7 mouse cellular contexts compared by ENCODE assay signal in the genomic region with DNA sequence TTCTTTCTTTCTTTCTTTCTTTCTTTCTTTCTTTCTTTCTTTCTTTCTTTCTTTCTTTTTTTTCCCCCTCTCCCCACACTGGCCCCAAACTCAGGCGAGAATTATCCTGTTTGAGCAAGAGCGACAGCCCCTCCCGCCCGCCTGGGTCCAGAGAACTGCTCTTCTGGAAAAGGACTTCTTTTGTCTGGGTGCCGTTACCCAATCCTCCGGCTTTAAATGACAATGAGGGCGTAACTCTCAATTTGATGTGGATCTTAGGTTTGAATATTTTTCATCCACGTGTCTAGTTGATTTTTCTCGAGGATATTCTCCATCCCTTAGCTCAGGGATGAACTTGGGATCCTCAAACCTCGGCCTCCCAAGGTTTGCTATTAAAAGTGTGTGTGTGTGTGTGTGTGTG.
DNase-seq lines count a peak whose midpoint lies in the region; ATAC-seq lines count a peak whose summit lies in the region.

No protein-coding gene starts in this region.

- ATAC-seq in lung, embryonic 15.5 days (ENCODE audit: borderline replicate concordance, extremely low read depth, low FRiP score, low TSS enrichment), result no peak
- peak; percentile 40 for ATAC-seq in forebrain, embryonic 11.5 days (replicated peaks; ENCODE audit: low FRiP score)
- no peak for ATAC-seq in limb, embryonic 11.5 days (ENCODE audit: insufficient number of reproducible peaks, low FRiP score, low TSS enrichment, low read depth)
- no peak for ATAC-seq in stomach, embryonic 14.5 days (ENCODE audit: insufficient number of reproducible peaks, insufficient read depth, low FRiP score, low read depth)

- H3K27me3 ChIP-seq in lung, embryonic 15.5 days, result no peaks in the 10 kb centered on the region; the same call in 1 of the 2 replicates
- no peaks in the 10 kb centered on the region for H3K27me3 ChIP-seq in forebrain, embryonic 11.5 days (ENCODE audit: control insufficient read depth, insufficient read depth, low read length)
- H3K27me3 ChIP-seq in limb, embryonic 11.5 days (ENCODE audit: control insufficient read depth, insufficient read depth, low read length), result no peaks in the 10 kb centered on the region
- H3K27me3 ChIP-seq in stomach, embryonic 14.5 days (ENCODE audit: control insufficient read depth, insufficient read depth, low read length), result no peaks in the 10 kb centered on the region

- no peaks in the 10 kb centered on the region for H3K4me1 ChIP-seq in lung, embryonic 15.5 days
- H3K4me1 ChIP-seq in forebrain, embryonic 11.5 days (replicated peaks; ENCODE audit: control insufficient read depth, insufficient read depth, low read length), result no peaks in the 10 kb centered on the region
- H3K4me1 ChIP-seq in limb, embryonic 11.5 days (ENCODE audit: control insufficient read depth, insufficient read depth, low read length), result no peaks in the 10 kb centered on the region
- H3K4me1 ChIP-seq in stomach, embryonic 14.5 days (ENCODE audit: control insufficient read depth, insufficient read depth, low read length), result no peaks in the 10 kb centered on the region

- peak overlapping the region; percentile 49 for H3K4me2 ChIP-seq in lung, embryonic 15.5 days
- peak overlapping the region; percentile 26; the same call in 1 of the 2 replicates for H3K4me2 ChIP-seq in forebrain, embryonic 11.5 days (ENCODE audit: low read depth, low read length, severe bottlenecking)
- H3K4me2 ChIP-seq in limb, embryonic 11.5 days (ENCODE audit: low read depth, severe bottlenecking), result no peak overlapping the region
- H3K4me2 ChIP-seq in stomach, embryonic 14.5 days (replicated peaks; ENCODE audit: low read depth, low read length), result peak overlapping the region; percentile 35

- H3K27ac ChIP-seq in lung, embryonic 15.5 days, result no peak overlapping the region
- H3K27ac ChIP-seq in forebrain, embryonic 11.5 days (ENCODE audit: low read depth, low read length), result no peak overlapping the region
- no peak overlapping the region for H3K27ac ChIP-seq in limb, embryonic 11.5 days (replicated peaks; ENCODE audit: low read depth, low read length)
- no peak overlapping the region for H3K27ac ChIP-seq in stomach, embryonic 14.5 days (ENCODE audit: low read length)

- DNase-seq in lung, postnatal 36 days, result no peak
- DNase-seq in forebrain, embryonic 11.5 days (ENCODE audit: low spot score), result no peak
- DNase-seq in limb, embryonic 11.5 days (ENCODE audit: low spot score), result peak; percentile 31
- DNase-seq in thymus, postnatal 0 days (ENCODE audit: low spot score), result no peak
- DNase-seq in cerebellum, adult 8-10 months, result no peak

- no peaks in the 10 kb centered on the region for H3K9me3 ChIP-seq in lung, embryonic 15.5 days
- H3K9me3 ChIP-seq in forebrain, embryonic 11.5 days (ENCODE audit: control insufficient read depth, low read length), result peaks cover 2% of the 10 kb centered on the region; the same call in 1 of the 2 replicates
- H3K9me3 ChIP-seq in limb, embryonic 11.5 days (ENCODE audit: control insufficient read depth, low read length), result no peaks in the 10 kb centered on the region
- no peaks in the 10 kb centered on the region for H3K9me3 ChIP-seq in stomach, embryonic 14.5 days (ENCODE audit: control insufficient read depth, low read depth, low read length)

- no peak overlapping the region for H3K9ac ChIP-seq in lung, embryonic 15.5 days
- H3K9ac ChIP-seq in forebrain, embryonic 11.5 days (ENCODE audit: low read length), result no peak overlapping the region
- no peak overlapping the region for H3K9ac ChIP-seq in limb, embryonic 11.5 days (ENCODE audit: low read length)
- H3K9ac ChIP-seq in stomach, embryonic 14.5 days (replicated peaks; ENCODE audit: low read depth, low read length), result no peak overlapping the region

- no peaks in the 10 kb centered on the region for H3K36me3 ChIP-seq in lung, embryonic 15.5 days
- H3K36me3 ChIP-seq in forebrain, embryonic 11.5 days (ENCODE audit: control insufficient read depth, insufficient read depth, low read length), result no peaks in the 10 kb centered on the region
- no peaks in the 10 kb centered on the region for H3K36me3 ChIP-seq in limb, embryonic 11.5 days (ENCODE audit: control insufficient read depth, insufficient read depth, low read length)
- H3K36me3 ChIP-seq in stomach, embryonic 14.5 days (ENCODE audit: control insufficient read depth, insufficient read depth, low read length), result no peaks in the 10 kb centered on the region

- peak overlapping the region; percentile 26; the same call in 1 of the 2 replicates for H3K4me3 ChIP-seq in lung, embryonic 15.5 days
- H3K4me3 ChIP-seq in forebrain, embryonic 11.5 days (ENCODE audit: low read depth, low read length), result no peak overlapping the region
- H3K4me3 ChIP-seq in limb, embryonic 11.5 days (ENCODE audit: low read depth, low read length), result 0 out of 2 replicates have a peak overlapping the region, but pooled peaks have one; percentile 0
- H3K4me3 ChIP-seq in stomach, embryonic 14.5 days (ENCODE audit: low read depth, low read length), result peak overlapping the region; percentile 14; the same call in 1 of the 2 replicates

- 25% methylated on average over 10 of the region's 10 CpGs for WGBS in lung, embryonic 15.5 days
- 15% methylated on average over 10 of the region's 10 CpGs for WGBS in forebrain, embryonic 11.5 days
- WGBS in limb, embryonic 11.5 days, result 40% methylated on average over 10 of the region's 10 CpGs
- WGBS in stomach, embryonic 14.5 days, result 37% methylated on average over 10 of the region's 10 CpGs
